Mouse (Mus musculus) intestine, embryonic 15.5 days (tissue): ENCODE data around the gene Ube2d1. TPM values are rescaled to one million over a fixed set of nuclear protein-coding genes. Genes with fewer than 3 reads are reported as not detected.

Experiments used
- ATAC-seq: fragments of 200-750 bp; cut with Nextera tagmentation; 2 replicates; pipeline ENCODE4 v1.8.0; 2017; ENCODE audit warnings: moderate TSS enrichment, moderate library complexity
- H3K27ac ChIP-seq: fragments of 300-500 bp; sonication (generic); 2 replicates; pipeline ENCODE4 v1.5.1; 2015; ENCODE audit warnings: mild to moderate bottlenecking, inconsistent platforms
- H3K27me3 ChIP-seq: fragments of 300-500 bp; sonication (generic); replicated peaks from 2 replicates; pipeline ENCODE4 v1.6.1; 2015; ENCODE audit warnings: inconsistent platforms
- H3K36me3 ChIP-seq: fragments of 300-500 bp; sonication (generic); 2 replicates; pipeline ENCODE4 v1.6.1; 2015; ENCODE audit warnings: inconsistent platforms
- H3K4me1 ChIP-seq: fragments of 300-500 bp; sonication (generic); replicated peaks from 2 replicates; pipeline ENCODE4 v1.6.1; 2015; ENCODE audit warnings: inconsistent platforms
- H3K4me2 ChIP-seq: fragments of 300-500 bp; sonication (generic); replicated peaks from 2 replicates; pipeline ENCODE4 v1.6.1; 2015; ENCODE audit warnings: mild to moderate bottlenecking, inconsistent platforms
- H3K4me3 ChIP-seq: fragments of 300-500 bp; sonication (generic); replicated peaks from 2 replicates; pipeline ENCODE4 v1.5.1; 2015; ENCODE audit warnings: inconsistent platforms
- H3K9ac ChIP-seq: fragments of 300-500 bp; sonication (generic); 2 replicates; pipeline ENCODE4 v1.6.1; 2015; ENCODE audit warnings: inconsistent platforms
- H3K9me3 ChIP-seq: fragments of 300-500 bp; sonication (generic); 2 replicates; pipeline ENCODE4 v1.6.1; 2016; ENCODE audit warnings: inconsistent platforms
- WGBS: fragments of 180-500 bp; shearing (Covaris S2); methylation state at CpG from one replicate; pipeline ENCODE4 v1.1.7; 2015; 5-methylcytosine and 5-hydroxymethylcytosine counted together
- polyA plus RNA-seq: library from polyadenylated mRNA; unstranded; fragments of >200 nt; fragmentation: Nextera tagmentation; extraction: Ambion mirVana; gene quantifications from 2 replicates; pipeline ENCODE4 v1.2.1, GENCODE M21; 2015

Ube2d1 gene
- 48.5 and 57.7 TPM in 2 replicates for polyA plus RNA-seq

- peaks cover 10% of the 10 kb centered on the region; the same call in 1 of the 2 replicates for H3K4me1 ChIP-seq
- H3K4me3 ChIP-seq: peak within 1 kb of the TSS; percentile 96
- no peaks in the 10 kb centered on the region for H3K9me3 ChIP-seq
- ATAC-seq: peak; percentile 97
- peak within 1 kb of the TSS; percentile 94 for H3K9ac ChIP-seq
- WGBS: under 1% methylated on average over 50 of the region's 50 CpGs
- peak within 1 kb of the TSS; percentile 86 for H3K4me2 ChIP-seq
- no peaks in the 10 kb centered on the region for H3K27me3 ChIP-seq
- H3K27ac ChIP-seq: peak within 1 kb of the TSS; percentile 73
- no peaks in the 10 kb centered on the region for H3K36me3 ChIP-seq
Measured at GRCm38 (mm10) chr10:71285126-71285580, at the start of gene Ube2d1. Gene Ube2d1, minus strand, starts transcription at chr10:71285262.

GRCm38 (mm10) chr10:71332859-71333258, 47.8 kb upstream of the Ube2d1 start:
- Histone ChIP-seq H3K4me1 (no peaks in the 10 kb centered on the region), H3K4me3 (no peak overlapping the region), H3K9me3 (no peaks in the 10 kb centered on the region), H3K27me3 (no peaks in the 10 kb centered on the region), H3K36me3 (peaks cover 8% of the 10 kb centered on the region; the same call in 1 of the 2 replicates), H3K27ac (no peak overlapping the region), H3K9ac (no peak overlapping the region), H3K4me2 (no peak overlapping the region)
- no peak for ATAC-seq
- 95% methylated on average over 9 of the region's 9 CpGs for WGBS

- H3K4me2 ChIP-seq: no peak overlapping the region
- no peak for ATAC-seq
- WGBS: 90% methylated on average over 4 of the region's 4 CpGs
- peaks cover 8% of the 10 kb centered on the region; the same call in 1 of the 2 replicates for H3K36me3 ChIP-seq
- no peaks in the 10 kb centered on the region for H3K4me1 ChIP-seq
- no peak overlapping the region for H3K27ac ChIP-seq
- H3K9me3 ChIP-seq: no peaks in the 10 kb centered on the region
- no peak overlapping the region for H3K9ac ChIP-seq
- H3K27me3 ChIP-seq: no peaks in the 10 kb centered on the region
- no peak overlapping the region for H3K4me3 ChIP-seq
Measured at GRCm38 (mm10) chr10:71332376-71332775, 47.3 kb upstream of the Ube2d1 start.

GRCm38 (mm10) chr10:71331908-71332307, 46.8 kb upstream of the Ube2d1 start:
- H3K4me3 ChIP-seq: no peak overlapping the region
- peaks cover 8% of the 10 kb centered on the region; the same call in 1 of the 2 replicates for H3K36me3 ChIP-seq
- H3K27ac ChIP-seq: no peak overlapping the region

GRCm38 (mm10) chr10:71330070-71330469, 45.0 kb upstream of the Ube2d1 start:
- Histone ChIP-seq H3K4me3 (no peak overlapping the region), H3K9me3 (no peaks in the 10 kb centered on the region), H3K36me3 (0 out of 2 replicates have a peak, but pooled peaks cover 3% of the 10 kb centered on the region), H3K9ac (no peak overlapping the region), H3K27ac (no peak overlapping the region), H3K4me1 (no peaks in the 10 kb centered on the region), H3K4me2 (no peak overlapping the region), H3K27me3 (no peaks in the 10 kb centered on the region)
- WGBS: 95% methylated on average over 12 of the region's 12 CpGs
- no peak for ATAC-seq

More at GRCm38 (mm10) chr10:71331908-71332307, 46.8 kb upstream of the Ube2d1 start:
- 95% methylated on average over 7 of the region's 7 CpGs for WGBS
- H3K27me3 ChIP-seq: no peaks in the 10 kb centered on the region
- H3K9me3 ChIP-seq: no peaks in the 10 kb centered on the region
- no peaks in the 10 kb centered on the region for H3K4me1 ChIP-seq
- H3K4me2 ChIP-seq: no peak overlapping the region
- ATAC-seq: no peak
- no peak overlapping the region for H3K9ac ChIP-seq

- no peak for ATAC-seq
- 88% methylated on average over 6 of the region's 6 CpGs for WGBS
- no peaks in the 10 kb centered on the region for H3K4me1 ChIP-seq
- H3K9me3 ChIP-seq: no peaks in the 10 kb centered on the region
- no peak overlapping the region for H3K9ac ChIP-seq
- 0 out of 2 replicates have a peak, but pooled peaks cover 3% of the 10 kb centered on the region for H3K36me3 ChIP-seq
- H3K27ac ChIP-seq: no peak overlapping the region
- H3K27me3 ChIP-seq: no peaks in the 10 kb centered on the region
- no peak overlapping the region for H3K4me3 ChIP-seq
- no peak overlapping the region for H3K4me2 ChIP-seq
Measured at GRCm38 (mm10) chr10:71329295-71329694, 44.2 kb upstream of the Ube2d1 start.

GRCm38 (mm10) chr10:71328870-71329269, 43.8 kb upstream of the Ube2d1 start:
- Histone ChIP-seq H3K36me3 (0 out of 2 replicates have a peak, but pooled peaks cover 3% of the 10 kb centered on the region), H3K4me3 (no peak overlapping the region), H3K27ac (no peak overlapping the region), H3K4me2 (no peak overlapping the region), H3K9me3 (no peaks in the 10 kb centered on the region), H3K9ac (no peak overlapping the region), H3K27me3 (no peaks in the 10 kb centered on the region), H3K4me1 (no peaks in the 10 kb centered on the region)
- WGBS: 90% methylated on average over 5 of the region's 5 CpGs
- ATAC-seq: no peak

GRCm38 (mm10) chr10:71328382-71328781, 43.3 kb upstream of the Ube2d1 start:
- ATAC-seq: no peak
- 90% methylated on average over 6 of the region's 6 CpGs for WGBS
- H3K27me3 ChIP-seq: no peaks in the 10 kb centered on the region
- no peak overlapping the region for H3K4me2 ChIP-seq
- H3K9ac ChIP-seq: no peak overlapping the region
- H3K9me3 ChIP-seq: no peaks in the 10 kb centered on the region
- no peak overlapping the region for H3K27ac ChIP-seq
- H3K4me1 ChIP-seq: no peaks in the 10 kb centered on the region
- H3K4me3 ChIP-seq: no peak overlapping the region
- H3K36me3 ChIP-seq: 0 out of 2 replicates have a peak, but pooled peaks cover 3% of the 10 kb centered on the region

- Histone ChIP-seq H3K4me3 (no peak overlapping the region), H3K4me1 (no peaks in the 10 kb centered on the region), H3K27me3 (no peaks in the 10 kb centered on the region), H3K4me2 (no peak overlapping the region), H3K9ac (no peak overlapping the region), H3K9me3 (no peaks in the 10 kb centered on the region), H3K27ac (no peak overlapping the region), H3K36me3 (0 out of 2 replicates have a peak, but pooled peaks cover 3% of the 10 kb centered on the region)
- ATAC-seq: no peak
- WGBS: 89% methylated on average over 10 of the region's 10 CpGs
Measured at GRCm38 (mm10) chr10:71327386-71327785, 42.3 kb upstream of the Ube2d1 start.

GRCm38 (mm10) chr10:71326789-71327188, 41.7 kb upstream of the Ube2d1 start:
- Histone ChIP-seq H3K9ac (no peak overlapping the region), H3K27me3 (no peaks in the 10 kb centered on the region), H3K36me3 (0 out of 2 replicates have a peak, but pooled peaks cover 3% of the 10 kb centered on the region), H3K4me3 (no peak overlapping the region), H3K9me3 (no peaks in the 10 kb centered on the region), H3K4me1 (no peaks in the 10 kb centered on the region), H3K27ac (no peak overlapping the region), H3K4me2 (no peak overlapping the region)
- ATAC-seq: 0 out of 2 replicates have a peak, but pooled peaks have one; percentile 25
- WGBS: 14% methylated on average over 7 of the region's 7 CpGs

GRCm38 (mm10) chr10:71326123-71326522, 41.1 kb upstream of the Ube2d1 start:
- Histone ChIP-seq H3K4me3 (no peak overlapping the region), H3K27ac (no peak overlapping the region), H3K9ac (no peak overlapping the region), H3K36me3 (0 out of 2 replicates have a peak, but pooled peaks cover 3% of the 10 kb centered on the region), H3K4me2 (no peak overlapping the region), H3K27me3 (no peaks in the 10 kb centered on the region), H3K9me3 (no peaks in the 10 kb centered on the region), H3K4me1 (no peaks in the 10 kb centered on the region)
- 0 out of 2 replicates have a peak, but pooled peaks have one; percentile 43 for ATAC-seq
- 72% methylated on average over 7 of the region's 7 CpGs for WGBS

- Histone ChIP-seq H3K9me3 (no peaks in the 10 kb centered on the region), H3K9ac (no peak overlapping the region), H3K4me3 (no peak overlapping the region), H3K4me1 (no peaks in the 10 kb centered on the region), H3K27me3 (no peaks in the 10 kb centered on the region), H3K4me2 (no peak overlapping the region), H3K36me3 (no peaks in the 10 kb centered on the region), H3K27ac (no peak overlapping the region)
- no peak for ATAC-seq
- 81% methylated on average over 8 of the region's 8 CpGs for WGBS
Measured at GRCm38 (mm10) chr10:71323669-71324068, 38.6 kb upstream of the Ube2d1 start.

- Histone ChIP-seq H3K4me3 (no peak overlapping the region), H3K9me3 (no peaks in the 10 kb centered on the region), H3K4me2 (no peak overlapping the region), H3K27me3 (no peaks in the 10 kb centered on the region), H3K4me1 (no peaks in the 10 kb centered on the region), H3K36me3 (no peaks in the 10 kb centered on the region), H3K9ac (no peak overlapping the region), H3K27ac (no peak overlapping the region)
- WGBS: 70% methylated on average over 7 of the region's 7 CpGs
- ATAC-seq: no peak
Measured at GRCm38 (mm10) chr10:71316497-71316896, 31.4 kb upstream of the Ube2d1 start.
